Mouse (Mus musculus) bone marrow macrophage, adult 2 months (primary cell): ENCODE measurements around the gene Plekhs1.

Source experiments
- CTCF ChIP-seq: IDR thresholded peaks from 2 replicates; pipeline ENCODE4 v1.5.1; 2012; ENCODE audit warnings: low read depth, mild to moderate bottlenecking, low read length, moderate library complexity
- POLR2A ChIP-seq: IDR thresholded peaks from 2 replicates; pipeline ENCODE4 v1.6.1; 2012; ENCODE audit warnings: mild to moderate bottlenecking, low read depth, low read length, borderline replicate concordance

DNA sequence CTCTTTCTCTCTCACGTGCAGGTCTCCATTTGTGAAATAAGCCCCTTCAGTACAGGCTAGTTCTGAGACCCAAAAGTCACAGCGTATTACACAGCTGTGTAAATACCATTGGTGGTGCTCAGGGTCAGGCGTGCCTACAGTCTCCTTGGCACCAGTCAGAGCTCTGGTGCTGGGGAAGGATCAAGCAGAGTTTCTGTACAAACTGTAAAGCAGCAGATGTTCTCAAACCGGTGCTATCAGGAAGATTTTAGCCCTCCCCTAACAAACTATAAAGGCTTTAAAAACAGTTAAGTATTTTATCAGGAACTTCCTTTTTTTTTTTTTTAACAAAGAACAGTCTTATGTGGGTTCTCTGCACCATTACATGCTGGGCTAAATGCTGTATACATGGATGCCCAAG lies 1.3 kb downstream of the Plekhs1 start:
- TF ChIP-seq CTCF = no peak
- TF ChIP-seq POLR2A = no peak
